Mouse (Mus musculus) c-Kit-positive CD71-positive TER-119-negative erythroid progenitor cells, embryonic 14.5 days (primary cell): ENCODE data around the gene Ttc30a1.

Source experiments
- DNase-seq: peaks from one replicate; pipeline ENCODE4 v3.0.0-alpha.2; 2013; ENCODE audit warnings: low read depth

The Ttc30a1 gene

GRCm38 (mm10) chr2:75930941-75931340 lies 50.8 kb downstream of the Ttc30a1 start:
- no peak for DNase-seq

GRCm38 (mm10) chr2:75929786-75930444 lies 51.9 kb downstream of the Ttc30a1 start:
- no peak for DNase-seq

DNA sequence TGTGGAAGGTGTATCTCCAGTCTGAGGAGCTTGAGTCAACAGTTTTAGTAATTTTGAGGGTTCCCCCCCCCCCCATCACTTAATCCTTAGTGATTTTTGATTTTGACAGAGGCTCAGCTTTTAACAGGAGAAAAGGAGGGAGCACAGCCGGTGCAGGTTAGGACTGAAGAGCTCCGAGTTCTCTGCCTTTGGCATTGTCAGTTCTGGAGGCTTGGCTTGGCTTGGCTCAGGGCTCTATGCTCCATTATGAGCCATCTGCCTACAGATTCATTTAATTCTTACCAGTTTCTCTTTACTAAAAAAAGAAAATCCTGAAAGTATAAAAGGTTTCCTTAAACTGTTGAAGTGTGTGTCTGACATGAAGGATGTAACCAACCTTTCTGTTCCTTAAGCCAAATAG lies 52.6 kb downstream of the Ttc30a1 start:
- DNase-seq, result no peak
